Mouse (Mus musculus) MEL (cell line): ENCODE results near the gene Asb3. TPM values are rescaled to one million over a fixed set of nuclear protein-coding genes. Genes with fewer than 3 reads are reported as not detected.

ENCODE experiments used
- polyA plus RNA-seq, 2 experiments: library from polyadenylated mRNA; stranded (reverse) in 1 of 2; unstranded in 1 of 2; fragments of >175 nt in 1 of 2; fragments of >200 nt in 1 of 2; gene quantifications; 2 replicates each; pipeline versions ENCODE4 v1.2.1 to v1.2.4; 2012; ENCODE audit warnings: low replicate concordance in 2 of 2, low read depth in 1 of 2; ENCODE audit not compliant: insufficient read length in 2 of 2, insufficient read depth in 1 of 2, missing spikeins in 1 of 2
- total RNA-seq: library from RNA; depleted of rRNA; stranded (reverse); fragments of 300-350 nt; gene quantifications from 2 replicates; pipeline ENCODE4 v1.2.3, GENCODE M21; 2012; rRNA removed

Asb3 gene
- total and polyA plus RNA-seq, 3 experiments, result 7.9 to 14.3 TPM; not detected in 1

Other genes with a start within 250 kb of the Asb3 start
- 23.1 and 29.0 TPM in 2 replicates for gene Acyp2, start 235.8 kb upstream of the Asb3 start, total RNA-seq
- gene Acyp2, start 235.8 kb upstream of the Asb3 start, polyA plus RNA-seq, result 1 to 10 TPM in 1 of 2 experiments, not detected in 1; 7.9 TPM
- gene Psme4, start 113.7 kb upstream of the Asb3 start, total RNA-seq, result 45.6 and 62.7 TPM in 2 replicates
- 10 to 100 TPM; 42.5 to 96.4 TPM for gene Psme4, start 113.7 kb upstream of the Asb3 start, polyA plus RNA-seq
- gene Gpr75, start 58 bp upstream of the Asb3 start, total RNA-seq, result 0.08 TPM in 1 of 2 replicates, not detected in the other
- gene Gpr75, start 58 bp upstream of the Asb3 start, polyA plus RNA-seq, result under 1 TPM in 1 of 2 experiments, not detected in 1; 0.08 TPM
- gene Erlec1, start 68.9 kb downstream of the Asb3 start, total RNA-seq, result 6.7 and 7.4 TPM in 2 replicates
- gene Erlec1, start 68.9 kb downstream of the Asb3 start, polyA plus RNA-seq, result 10 to 100 TPM in 1 of 2 experiments, not detected in 1; 22.3 TPM
- 11.1 and 16.1 TPM in 2 replicates for gene Chac2, start 100.9 kb downstream of the Asb3 start, total RNA-seq
- 10 to 100 TPM in 1 of 2 experiments, not detected in 1; 10.8 TPM for gene Chac2, start 100.9 kb downstream of the Asb3 start, polyA plus RNA-seq